Mouse (Mus musculus) CH12.LX (cell line): ENCODE results near the gene Rap1gap. TPM values are rescaled to one million over a fixed set of nuclear protein-coding genes. Genes with fewer than 3 reads are reported as not detected.

Experiments used
- DNase-seq: peaks from one replicate; pipeline ENCODE4 v3.0.0-alpha.2; 2013; ENCODE audit errors: extremely low read depth
- H3K27ac ChIP-seq: 2 replicates; pipeline ENCODE4 v1.5.1; 2012; ENCODE audit warnings: low read depth, mild to moderate bottlenecking, control low read depth, moderate library complexity; ENCODE audit not compliant: insufficient read depth
- H3K27me3 ChIP-seq: replicated peaks from 2 replicates; pipeline ENCODE3; 2012; ENCODE audit warnings: inconsistent platforms
- H3K36me3 ChIP-seq, 2 experiments: replicated peaks in 1 of 2; 2 replicates each; pipeline versions ENCODE3 to v1.6.1; 2012; ENCODE audit warnings: inconsistent platforms in 1 of 2, low read length in 1 of 2, mild to moderate bottlenecking in 1 of 2, mixed read lengths in 1 of 2, moderate library complexity in 1 of 2; ENCODE audit not compliant: control insufficient read depth in 1 of 2, insufficient read depth in 1 of 2
- H3K4me1 ChIP-seq, 2 experiments: 2 replicates each; pipeline ENCODE4 v1.6.1; 2012; ENCODE audit warnings: inconsistent platforms in 1 of 2, moderate library complexity in 1 of 2; ENCODE audit not compliant: insufficient read depth in 2 of 2, control insufficient read depth in 1 of 2
- H3K4me2 ChIP-seq: 2 replicates; pipeline ENCODE4 v1.6.1; 2012; ENCODE audit warnings: low read depth, mild to moderate bottlenecking, control low read depth; ENCODE audit not compliant: poor library complexity, insufficient read depth, severe bottlenecking
- H3K4me3 ChIP-seq, 3 experiments: fragments of 150-350 bp in 1 of 3; sonication (generic) in 1 of 3; replicated peaks in 1 of 3; 2 replicates each; pipeline versions ENCODE3 to v1.5.1; 2011 to 2012; ENCODE audit warnings: low read depth in 2 of 3, low read length in 2 of 3, mild to moderate bottlenecking in 2 of 3, moderate library complexity in 2 of 3, control low read depth in 1 of 3, improper control_type of control experiment in 1 of 3, inconsistent platforms in 1 of 3, mixed read lengths in 1 of 3; ENCODE audit not compliant: poor library complexity in 1 of 3
- H3K79me2 ChIP-seq: replicated peaks from 2 replicates; pipeline ENCODE4 v1.6.1; 2012; ENCODE audit warnings: mild to moderate bottlenecking, moderate library complexity; ENCODE audit not compliant: control insufficient read depth, poor library complexity, insufficient read depth, severe bottlenecking; ENCODE audit errors: extremely low read depth
- H3K9ac ChIP-seq: 2 replicates; pipeline ENCODE4 v1.6.1; 2012; ENCODE audit warnings: low read depth, mild to moderate bottlenecking, control low read depth, moderate library complexity; ENCODE audit not compliant: insufficient read depth
- H3K9me3 ChIP-seq: replicated peaks from 2 replicates; pipeline ENCODE3; 2012; ENCODE audit warnings: low read length, inconsistent platforms, mixed read lengths
- BHLHE40 ChIP-seq: IDR thresholded peaks from 2 replicates; pipeline ENCODE4 v1.6.1; 2011; ENCODE audit warnings: mild to moderate bottlenecking, low read depth, low read length, improper control_type of control experiment
- ELF1 ChIP-seq: IDR thresholded peaks from 2 replicates; pipeline ENCODE4 v1.6.1; 2014; ENCODE audit warnings: low read depth, mild to moderate bottlenecking, inconsistent platforms, low read length, improper control_type of control experiment
- EP300 ChIP-seq: IDR thresholded peaks from 2 replicates; pipeline ENCODE4 v1.6.1; 2011; ENCODE audit warnings: low read length, improper control_type of control experiment
- ETS1 ChIP-seq: conservative IDR thresholded peaks from 2 replicates; pipeline ENCODE4 v1.6.1; 2012; ENCODE audit warnings: low read depth, mild to moderate bottlenecking, inconsistent platforms, low read length, improper control_type of control experiment, moderate library complexity
- GABPA ChIP-seq: IDR thresholded peaks from 2 replicates; pipeline ENCODE4 v1.6.1; 2012; ENCODE audit warnings: low read depth, low read length, improper control_type of control experiment, inconsistent platforms; ENCODE audit not compliant: insufficient replicate concordance
- JUN ChIP-seq: IDR thresholded peaks from 2 replicates; pipeline ENCODE4 v1.6.1; 2011; ENCODE audit warnings: low read depth, mild to moderate bottlenecking, low read length, improper control_type of control experiment, moderate library complexity; ENCODE audit not compliant: insufficient read depth
- MAX ChIP-seq: IDR thresholded peaks from 2 replicates; pipeline ENCODE4 v1.6.1; 2011; ENCODE audit warnings: low read length, improper control_type of control experiment
- MXI1 ChIP-seq: IDR thresholded peaks from 2 replicates; pipeline ENCODE4 v1.6.1; 2011; ENCODE audit warnings: mild to moderate bottlenecking, low read depth, low read length, improper control_type of control experiment
- NRF1 ChIP-seq: IDR thresholded peaks from 2 replicates; pipeline ENCODE4 v1.6.1; 2014; ENCODE audit warnings: low read depth, mild to moderate bottlenecking, inconsistent platforms, low read length, improper control_type of control experiment, moderate library complexity
- RAD21 ChIP-seq: IDR thresholded peaks from 2 replicates; pipeline ENCODE4 v1.6.1; 2011; ENCODE audit warnings: low read depth, mild to moderate bottlenecking, low read length, improper control_type of control experiment, moderate library complexity
- SIN3A ChIP-seq: IDR thresholded peaks from 2 replicates; pipeline ENCODE4 v1.6.1; 2012; ENCODE audit warnings: low read length, improper control_type of control experiment, inconsistent platforms
- TBP ChIP-seq: conservative IDR thresholded peaks from 2 replicates; pipeline ENCODE4 v1.6.1; 2011; ENCODE audit warnings: low read depth, low read length, improper control_type of control experiment
- TCF12 ChIP-seq: IDR thresholded peaks from 2 replicates; pipeline ENCODE4 v1.6.1; 2014; ENCODE audit warnings: low read depth, mild to moderate bottlenecking, inconsistent platforms, low read length, improper control_type of control experiment
- USF2 ChIP-seq: conservative IDR thresholded peaks from 2 replicates; pipeline ENCODE4 v1.6.1; 2011; ENCODE audit warnings: low read depth, low read length, improper control_type of control experiment
- ZC3H11A ChIP-seq: IDR thresholded peaks from 2 replicates; pipeline ENCODE4 v1.6.1; 2012; ENCODE audit warnings: low read depth, mild to moderate bottlenecking, inconsistent platforms, low read length, improper control_type of control experiment
- dilution Hi-C: fragments of 300-500 bp; cut with MboI; formaldehyde crosslinking; loops from 2 replicates; pipeline ENCODE4 v1.14.3; 2020; ENCODE audit warnings: low sequenced_read_pairs; ENCODE audit not compliant: extremely low pct_unique_long_range_greater_than_20kb, extremely low pct_ligation_motif_present
- in situ Hi-C: fragments of 300-500 bp; cut with MboI; formaldehyde crosslinking; loops from 3 replicates; pipeline ENCODE4 v1.14.3; 2019; ENCODE audit warnings: low sequenced_read_pairs, low pct_ligation_motif_present, low pct_unique_long_range_greater_than_20kb, mixed read lengths
- polyA plus RNA-seq: library from polyadenylated mRNA; unstranded; fragments of >175 nt; gene quantifications from 2 replicates; pipeline ENCODE4 v1.2.1, GENCODE M21; 2012; ENCODE audit warnings: low read depth; ENCODE audit not compliant: insufficient read length
- total RNA-seq, 2 experiments: library from RNA; depleted of rRNA; stranded (reverse); fragments of 300-350 nt in 1 of 2; fragments of >200 nt in 1 of 2; gene quantifications; 2 replicates each; pipeline ENCODE4 v1.2.3; 2012 to 2014

Rap1gap gene
- total and polyA plus RNA-seq, 3 experiments, result 3.0 to 11.1 (median 5.8) TPM

DNA sequence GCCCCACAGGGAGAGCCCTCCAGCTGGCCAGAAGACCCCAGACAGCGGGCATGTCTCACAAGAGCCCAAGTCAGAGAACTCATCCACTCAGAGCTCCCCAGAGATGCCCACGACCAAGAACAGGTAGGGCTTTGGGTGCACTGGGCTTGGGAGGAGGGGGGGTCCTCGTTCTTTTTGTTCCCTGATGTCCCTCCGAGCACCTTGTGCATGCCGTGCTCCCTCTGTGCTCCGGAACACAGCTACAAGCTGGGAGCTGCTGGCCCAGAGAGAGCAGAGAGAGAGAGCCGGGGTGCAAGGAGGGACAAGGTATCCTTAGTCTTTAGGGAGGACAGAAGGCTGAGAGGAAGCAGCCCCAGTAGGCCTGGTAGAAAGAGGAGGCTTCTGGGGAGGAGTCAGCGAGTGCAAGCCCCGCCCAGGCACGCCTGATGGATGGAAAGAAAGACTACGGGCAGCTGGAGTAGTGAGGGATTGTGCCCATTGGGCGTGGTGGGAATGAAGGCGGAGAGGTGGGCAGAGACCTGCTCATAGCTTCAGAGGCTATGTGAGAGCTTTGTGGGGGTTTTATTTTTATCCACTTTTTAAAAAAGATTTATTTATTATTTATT, 61.1 kb downstream of the Rap1gap start:
- dilution Hi-C loops, result no loop called here
- no peaks in the 10 kb centered on the region for H3K9me3 ChIP-seq
- no peaks in the 10 kb centered on the region for H3K27me3 ChIP-seq
- H3K4me2 ChIP-seq, result no peak overlapping the region
- peaks cover 9 to 53% of the 10 kb centered on the region in 2 experiments for H3K4me1 ChIP-seq
- TF ChIP-seq MXI1 (no peak), NRF1 (no peak), ELF1 (no peak), BHLHE40 (no peak), RAD21 (no peak), TCF12 (no peak), TBP (no peak)
- H3K4me3 ChIP-seq, result no peak overlapping the region
- H3K27ac ChIP-seq, result no peak overlapping the region
- in situ Hi-C loops, result no loop called here
- H3K36me3 ChIP-seq, result peaks cover 0 to 24% of the 10 kb centered on the region in 2 experiments
- no peak overlapping the region for H3K9ac ChIP-seq
- peak; percentile 26 for DNase-seq
- no peaks in the 10 kb centered on the region for H3K79me2 ChIP-seq

DNA sequence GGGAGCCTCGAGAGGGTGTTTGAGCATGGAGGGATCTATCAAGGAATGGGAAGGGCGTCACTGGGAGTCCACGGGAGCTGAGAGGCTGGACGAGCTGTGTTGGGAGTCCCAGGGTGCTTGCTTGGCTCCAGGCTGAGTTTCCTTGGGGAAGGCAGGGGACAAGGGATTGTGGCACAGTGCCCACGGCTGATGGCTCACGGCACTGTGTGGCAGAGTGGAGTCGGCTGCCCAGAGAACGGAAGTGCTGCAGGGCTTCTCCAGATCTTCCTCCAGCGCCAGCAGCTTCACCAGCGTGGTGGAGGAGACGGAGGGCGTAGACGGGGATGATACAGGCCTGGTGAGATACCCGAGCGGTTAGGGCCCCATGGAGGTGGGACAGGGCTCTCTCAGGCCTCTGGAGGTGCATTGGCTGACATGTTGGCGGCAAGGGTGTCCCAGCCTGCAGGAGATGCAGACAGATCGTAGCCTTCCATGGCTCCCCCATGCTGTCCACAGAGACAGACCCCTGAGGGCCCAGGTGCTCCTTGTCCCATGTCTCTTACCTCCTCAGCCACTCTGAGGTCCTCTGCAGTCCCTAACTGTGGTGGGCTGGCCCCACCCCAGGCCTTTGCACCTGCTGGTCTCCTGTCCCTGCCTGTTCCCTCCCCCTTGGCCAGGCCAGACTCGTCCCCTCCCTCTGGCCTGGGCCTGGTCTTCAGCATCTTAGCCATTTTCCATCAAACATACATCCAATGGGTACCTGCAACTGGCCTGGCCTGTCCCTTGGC, 62.4 kb downstream of the Rap1gap start:
- in situ Hi-C loops, result no loop called here
- Histone ChIP-seq H3K9ac (no peak overlapping the region), H3K36me3 (peaks cover 0 to 22% of the 10 kb centered on the region in 2 experiments), H3K27ac (no peak overlapping the region), H3K27me3 (peaks cover 8% of the 10 kb centered on the region)
- TF ChIP-seq TBP (no peak), EP300 (no peak), MAX (no peak), ZC3H11A (no peak), RAD21 (no peak), JUN (no peak), BHLHE40 (no peak), SIN3A (no peak), GABPA (no peak), ETS1 (no peak), USF2 (no peak)
- TF ChIP-seq, all 38 proteins: peak for 0
- Histone ChIP-seq H3K9me3 (no peaks in the 10 kb centered on the region), H3K79me2 (no peaks in the 10 kb centered on the region), H3K4me1 (peaks cover 9 to 47% of the 10 kb centered on the region in 2 experiments), H3K4me2 (no peak overlapping the region), H3K4me3 (no peak overlapping the region)
- DNase-seq, result no peak
- dilution Hi-C loops, result no loop called here
